Mouse (Mus musculus) left cerebral cortex, adult 18-20 months (tissue): ENCODE results near the gene Ube2o. TPM values are rescaled to one million over a fixed set of nuclear protein-coding genes. Genes with fewer than 3 reads are reported as not detected.
A peak's percentile ranks its signal among the peaks of the same experiment; 100 is the strongest.
"Not testable (repeated sequence)": the region's sequence is repeated elsewhere in the genome, so short reads cannot be mapped to it uniquely, and the experiment has no call there.

Source experiments
- DNase-seq, 2 experiments: peaks; one replicate each; pipeline ENCODE4 v3.0.0; 2021 to 2022; ENCODE audit warnings: low spot score in 2 of 2, mixed read lengths in 1 of 2
- total RNA-seq, 2 experiments: library from RNA; stranded (reverse); gene quantifications; 2 replicates each; pipeline ENCODE4 v1.2.3; 2021

The Ube2o gene
- total RNA-seq, 2 experiments from 2014 or later: 123 TPM

DNA sequence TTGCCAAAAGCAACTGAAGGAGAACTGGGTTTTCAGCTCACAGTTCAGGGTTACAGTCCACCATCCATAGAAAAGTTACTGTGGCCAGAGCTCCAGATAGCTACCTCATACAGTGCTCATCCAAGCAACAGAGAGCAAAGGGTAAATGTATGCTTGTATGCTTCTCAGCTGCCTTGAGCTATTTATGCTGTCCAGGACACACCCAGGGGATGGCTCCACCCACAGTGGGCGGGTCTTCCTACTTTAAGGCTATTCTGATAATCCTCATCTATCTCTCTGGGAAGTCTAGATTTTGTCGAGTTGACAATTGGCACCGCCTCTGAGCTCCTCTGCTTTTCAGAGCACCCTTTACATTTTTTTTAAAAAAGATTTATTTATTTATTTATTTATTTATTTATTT lies 60.1 kb downstream of the Ube2o start:
- DNase-seq: no peak

DNA sequence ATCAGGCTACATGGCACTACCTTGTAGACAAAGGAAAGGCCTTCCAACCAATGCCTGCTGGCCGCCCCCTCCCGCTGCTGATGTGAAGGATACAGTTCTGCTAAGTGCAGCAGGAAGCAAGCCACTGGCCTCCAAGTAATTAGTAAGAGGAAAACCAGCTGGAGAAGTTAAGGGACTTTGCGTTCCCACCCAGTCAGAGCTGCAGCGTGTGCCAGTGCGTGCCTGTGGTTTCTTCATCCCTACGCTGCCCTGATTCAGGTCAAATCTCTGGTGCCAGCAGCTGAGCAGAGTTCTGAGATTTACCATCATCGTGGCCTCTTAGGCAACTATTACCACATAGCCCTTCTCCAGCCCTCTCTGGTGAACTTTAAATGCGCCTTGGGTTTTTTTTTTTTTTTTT lies 62.8 kb downstream of the Ube2o start:
- no peak for DNase-seq

GRCm38 (mm10) chr11:116515330-116516020 lies 65.8 kb downstream of the Ube2o start:
- no peak for DNase-seq

- DNase-seq: no peak
These were observed 67.7 kb downstream of the Ube2o start for GRCm38 (mm10) chr11:116513531-116514038.

GRCm38 (mm10) chr11:116512987-116513386 lies 68.3 kb downstream of the Ube2o start:
- DNase-seq: no peak

- DNase-seq: no peak
These were observed 69.1 kb downstream of the Ube2o start for GRCm38 (mm10) chr11:116512154-116512553.

GRCm38 (mm10) chr11:116511301-116511868 lies 69.9 kb downstream of the Ube2o start:
- no peak for DNase-seq

GRCm38 (mm10) chr11:116508689-116509088 lies 72.6 kb downstream of the Ube2o start:
- no peak for DNase-seq

DNA sequence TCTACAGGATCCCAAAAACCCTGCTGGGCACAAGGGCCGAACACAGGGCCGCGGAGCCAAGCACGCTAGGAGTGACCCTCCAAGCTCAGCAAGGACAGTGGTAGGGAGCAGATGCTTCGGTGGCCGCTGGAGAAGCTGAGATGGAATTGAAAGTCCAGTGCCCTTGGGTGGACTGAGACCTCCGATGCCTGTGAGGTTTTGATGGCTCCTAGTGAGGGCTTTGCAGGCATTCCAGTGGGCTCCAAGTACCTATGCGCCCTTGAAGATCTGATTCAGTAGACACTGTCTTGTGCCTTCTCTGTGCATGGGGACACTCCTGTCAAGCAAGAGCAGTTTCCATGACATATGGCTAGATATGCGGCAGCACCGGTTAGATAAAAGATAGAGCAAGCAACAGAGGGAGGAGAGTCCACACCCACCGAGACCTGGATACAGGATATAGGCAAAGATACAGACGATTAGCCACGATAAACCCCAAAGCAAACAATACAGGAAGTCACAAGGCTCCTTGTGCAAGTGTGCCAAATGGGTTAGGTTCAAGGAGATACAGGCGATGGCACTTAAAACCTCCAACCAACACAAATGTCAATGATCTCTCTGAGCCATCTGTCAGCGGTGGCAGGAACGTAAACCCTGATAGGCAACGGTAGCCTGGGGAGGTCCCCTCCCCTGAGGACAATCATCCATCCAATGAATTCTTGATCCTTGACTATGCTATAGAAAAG lies 74.9 kb downstream of the Ube2o start:
- DNase-seq: no peak

DNA sequence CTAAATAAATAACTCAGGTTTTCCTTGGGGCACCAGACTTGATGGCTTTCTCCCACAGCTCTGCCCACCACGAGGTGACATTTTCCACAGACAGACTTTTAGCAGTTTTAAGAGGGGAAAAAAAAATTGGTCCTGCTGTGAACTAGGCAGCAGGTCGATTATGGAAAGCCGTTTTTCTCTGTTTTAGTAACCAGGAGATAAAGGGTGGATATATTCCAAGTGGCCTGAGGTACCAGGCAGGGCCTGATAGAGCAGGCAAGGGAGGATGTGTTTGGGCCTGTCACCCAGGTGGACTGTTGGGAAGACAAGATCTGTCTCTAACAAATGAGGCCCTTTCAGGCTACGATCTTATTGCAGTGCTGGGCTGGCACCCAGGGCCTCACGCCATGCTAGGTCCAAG lies 75.7 kb downstream of the Ube2o start:
- no peak for DNase-seq

GRCm38 (mm10) chr11:116504516-116504915 lies 76.7 kb downstream of the Ube2o start:
- no peak for DNase-seq

GRCm38 (mm10) chr11:116501005-116501746 lies 80.1 kb downstream of the Ube2o start:
- DNase-seq: no peak

- no peak for DNase-seq
These were observed 82.2 kb downstream of the Ube2o start for GRCm38 (mm10) chr11:116499018-116499417.

DNA sequence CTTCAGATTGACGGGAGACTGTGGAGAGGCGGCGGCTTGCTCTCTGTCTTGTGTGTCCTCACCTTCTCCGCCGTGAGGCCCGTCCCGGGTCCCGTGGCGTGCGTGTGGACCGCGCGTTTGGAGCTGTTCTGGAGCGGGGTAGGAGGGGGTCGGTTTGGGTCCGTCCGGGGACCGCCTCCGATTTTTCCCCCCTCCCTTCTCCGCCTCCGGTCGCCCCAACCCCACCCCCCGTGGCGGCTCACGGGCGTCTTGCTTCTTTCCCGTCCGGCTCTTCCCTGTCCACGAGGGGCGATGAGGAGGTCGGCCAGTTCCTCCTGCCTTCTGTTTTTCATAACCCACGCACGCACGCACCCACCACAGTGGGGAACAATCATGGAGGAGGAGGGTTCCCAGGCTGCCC lies 82.7 kb downstream of the Ube2o start:
- no peak for DNase-seq

DNA sequence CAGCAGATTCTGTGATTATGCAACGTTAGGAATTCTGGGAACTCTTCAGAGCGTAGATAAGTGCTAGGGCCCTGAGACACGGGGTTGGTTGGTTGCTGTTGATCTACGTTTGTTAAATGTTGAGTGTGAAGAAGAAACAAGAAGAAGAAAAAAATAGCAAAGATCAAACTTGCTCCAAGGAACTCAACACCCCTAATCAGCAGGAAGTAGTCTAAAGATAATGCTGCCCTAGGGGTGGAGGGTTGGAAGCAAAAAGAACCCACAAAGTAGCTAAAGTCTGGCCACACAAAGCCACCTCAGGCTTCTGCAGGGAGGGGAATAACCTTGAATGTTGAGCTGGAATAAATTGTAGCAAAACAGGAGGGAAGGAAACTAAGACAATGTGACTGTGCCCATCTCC lies 83.9 kb downstream of the Ube2o start:
- DNase-seq: no peak

- peak; percentile 80 to 83 for DNase-seq
These were observed 86.6 kb downstream of the Ube2o start for GRCm38 (mm10) chr11:116494474-116495174.

DNA sequence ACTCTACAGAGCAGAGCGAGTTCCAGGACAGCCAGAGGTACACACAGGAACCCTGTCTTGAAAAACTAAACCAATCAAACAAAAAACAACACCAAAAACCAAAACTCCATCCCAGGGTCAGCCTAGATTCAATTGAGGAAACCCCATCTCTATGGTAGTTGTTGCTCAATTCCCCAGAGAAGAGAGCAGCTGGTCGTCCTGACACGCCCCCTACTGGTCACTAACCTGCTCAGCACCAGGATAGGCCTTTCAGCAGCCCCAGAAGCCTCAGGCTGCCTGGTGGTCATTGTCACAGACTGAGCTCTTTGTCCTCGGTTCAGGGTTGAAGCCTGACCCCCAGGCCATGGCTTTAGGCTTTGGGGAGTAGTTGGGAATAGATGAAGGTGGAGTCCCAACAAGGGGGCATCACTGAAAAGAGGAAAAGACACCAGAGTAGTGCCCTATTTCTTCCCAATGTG lies 87.4 kb downstream of the Ube2o start, which contains the start of gene Prpsap1:
Prpsap1 (minus strand) TSS at position 408 of the 458 bp plus-strand sequence.
- peak in 1 of 2 experiments; percentile 40 for DNase-seq

DNA sequence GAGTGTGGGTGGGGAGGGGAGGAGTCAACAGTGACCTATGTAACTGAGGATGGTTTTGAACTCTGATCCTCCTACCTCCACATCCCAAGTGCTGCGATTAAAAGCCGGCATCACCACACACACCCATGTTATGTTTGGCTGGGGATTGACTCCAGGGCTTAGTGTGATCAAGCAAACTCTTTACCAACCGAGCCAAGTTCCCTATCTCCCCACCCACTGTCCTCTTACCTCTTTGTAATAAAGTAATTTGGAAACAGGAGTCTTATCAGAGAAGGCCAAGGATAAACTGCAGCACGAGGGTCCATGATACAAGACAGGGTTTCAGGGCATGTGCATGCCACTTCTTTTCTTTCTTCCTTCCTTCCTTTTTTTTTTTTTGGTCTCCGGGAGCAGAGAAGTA lies 88.1 kb downstream of the Ube2o start:
- DNase-seq: no peak

DNA sequence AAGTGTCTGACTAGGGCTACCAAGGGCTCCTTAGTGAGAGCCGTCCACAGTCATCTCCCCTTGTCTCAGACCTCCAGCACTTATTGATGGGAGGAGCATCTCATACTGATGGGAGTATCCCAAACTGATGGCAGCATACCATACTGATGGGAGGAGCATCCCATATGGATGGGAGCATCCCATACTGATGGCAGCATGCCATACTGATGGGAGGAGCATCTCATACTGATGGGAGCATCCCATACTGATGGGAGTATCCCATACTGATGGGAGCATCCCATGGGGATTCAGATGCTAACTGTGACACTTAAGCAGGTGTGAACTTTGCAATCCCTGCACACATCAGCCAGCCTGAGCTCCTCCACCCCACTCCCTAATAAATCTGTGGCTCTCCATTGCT lies 88.7 kb downstream of the Ube2o start:
- not testable (repeated sequence) for DNase-seq

DNA sequence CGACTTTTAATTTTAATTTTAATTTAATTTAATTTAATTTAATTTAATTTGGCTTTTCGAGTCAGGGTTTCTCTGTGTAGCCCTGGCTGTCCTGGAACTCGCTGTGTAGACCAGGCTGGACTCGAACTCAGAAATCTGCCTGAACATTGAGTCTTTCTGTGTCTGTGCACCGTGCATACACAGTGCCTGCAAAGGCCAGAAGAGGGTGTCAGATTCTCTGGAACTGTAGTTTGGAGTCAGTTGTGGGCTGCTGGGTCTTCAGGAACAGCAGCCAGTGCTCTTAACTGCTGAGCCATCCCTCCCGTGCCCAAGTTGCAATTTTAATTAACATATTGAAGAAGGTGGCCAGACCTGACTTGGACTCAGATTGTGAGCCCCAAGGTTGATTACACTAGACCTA lies 89.9 kb downstream of the Ube2o start:
- DNase-seq: no peak
